Mouse (Mus musculus): ENCODE measurements around the gene Gpatch2l. TPM values are rescaled to one million over a fixed set of nuclear protein-coding genes. Genes with fewer than 3 reads are reported as not detected.

Gpatch2l gene
- total RNA-seq, 1 experiment = 13.4 TPM

DNA sequence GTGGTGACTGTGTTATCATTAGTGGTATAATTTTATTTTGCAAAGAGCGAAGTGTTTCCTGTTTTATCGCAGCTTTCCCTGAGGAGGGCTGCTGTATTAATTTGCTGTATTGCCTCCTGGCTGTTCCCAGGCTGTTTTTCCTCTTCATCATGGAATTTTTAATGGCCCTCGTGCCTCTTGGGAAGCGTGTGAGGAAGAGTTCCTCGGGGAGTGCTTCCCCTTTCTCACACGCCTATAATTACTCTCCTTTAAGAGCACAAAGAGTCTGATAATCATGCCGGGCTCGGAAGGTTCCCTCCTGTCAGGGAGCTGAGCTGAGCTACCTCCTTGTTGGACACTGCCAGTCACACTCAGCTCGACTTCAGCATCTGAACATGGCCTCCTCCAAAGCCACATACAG is 30.0 kb downstream of the Gpatch2l start:
- no peaks in the 10 kb centered on the region for H3K4me1 ChIP-seq (ENCODE audit: control insufficient read depth in 2 of 2, insufficient read depth in 2 of 2, low read length in 2 of 2, poor library complexity in 1 of 2)
- H3K36me3 ChIP-seq (ENCODE audit: control insufficient read depth, insufficient read depth, low read length, poor library complexity, severe bottlenecking) = peaks cover 4% of the 10 kb centered on the region; the same call in 1 of the 2 replicates
- DNase-seq (ENCODE audit: low read depth, low spot score) = no peak
- H3K9ac ChIP-seq (ENCODE audit: insufficient read depth, low read depth, low read length, poor library complexity, severe bottlenecking) = no peak overlapping the region
- no peak overlapping the region for H3K27ac ChIP-seq (ENCODE audit: insufficient read depth, low read depth, low read length, poor library complexity, severe bottlenecking)
- TF ChIP-seq HCFC1 (IDR thresholded peaks at IDR 0.05; ENCODE audit: borderline replicate concordance, insufficient read depth, low read length) (no peak), ZC3H11A (IDR thresholded peaks at IDR 0.05; ENCODE audit: borderline replicate concordance, low read depth, low read length) (no peak), MAFK (IDR thresholded peaks at IDR 0.05; ENCODE audit: insufficient read depth, low read depth, low read length) (no peak)
- no peak overlapping the region for H3K4me3 ChIP-seq (ENCODE audit: insufficient read depth in 1 of 2, low read depth in 1 of 2, low read length in 2 of 2, poor library complexity in 1 of 2, severe bottlenecking in 1 of 2)
- in situ Hi-C loops (cut with MboI; ENCODE audit: low sequenced_read_pairs in 2 of 2, unreplicated experiment in 2 of 2) = no loop called here
- no peaks in the 10 kb centered on the region for H3K9me3 ChIP-seq (ENCODE audit: control insufficient read depth, insufficient read depth, low read depth, low read length)

DNA sequence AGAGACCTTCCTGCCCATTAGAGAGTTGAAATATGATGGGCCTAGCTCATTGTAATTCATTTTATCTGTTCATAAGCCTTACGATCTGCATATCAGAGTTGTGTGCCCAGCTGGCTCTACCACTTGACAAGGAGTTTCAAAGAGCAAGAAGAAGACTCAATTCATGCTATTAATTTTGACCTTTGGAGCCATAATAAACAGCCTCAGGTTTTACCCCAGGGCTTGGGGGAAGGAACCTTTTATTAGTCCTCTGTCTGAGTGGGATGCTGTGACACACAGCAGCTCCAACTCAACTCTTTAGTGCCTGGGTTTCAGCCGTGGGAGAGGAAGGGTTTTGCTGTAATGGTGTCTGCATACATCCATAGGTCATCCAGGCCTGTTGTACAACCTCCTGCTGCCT is 32.6 kb downstream of the Gpatch2l start:
- no peak for TF ChIP-seq HCFC1 (IDR thresholded peaks at IDR 0.05; ENCODE audit: borderline replicate concordance, insufficient read depth, low read length)
- no peak overlapping the region for H3K9ac ChIP-seq (ENCODE audit: insufficient read depth, low read depth, low read length, poor library complexity, severe bottlenecking)
- H3K4me3 ChIP-seq (ENCODE audit: insufficient read depth in 1 of 2, low read depth in 1 of 2, low read length in 2 of 2, poor library complexity in 1 of 2, severe bottlenecking in 1 of 2) = no peak overlapping the region
- H3K27ac ChIP-seq (ENCODE audit: insufficient read depth, low read depth, low read length, poor library complexity, severe bottlenecking) = no peak overlapping the region
- H3K36me3 ChIP-seq (ENCODE audit: control insufficient read depth, insufficient read depth, low read length, poor library complexity, severe bottlenecking) = peaks cover 2% of the 10 kb centered on the region; the same call in 1 of the 2 replicates
- DNase-seq (ENCODE audit: low read depth, low spot score) = no peak
- H3K9me3 ChIP-seq (ENCODE audit: control insufficient read depth, insufficient read depth, low read depth, low read length) = no peaks in the 10 kb centered on the region
- no peaks in the 10 kb centered on the region for H3K4me1 ChIP-seq (ENCODE audit: control insufficient read depth in 2 of 2, insufficient read depth in 2 of 2, low read length in 2 of 2, poor library complexity in 1 of 2)
- in situ Hi-C loops (cut with MboI; ENCODE audit: low sequenced_read_pairs in 2 of 2, unreplicated experiment in 2 of 2) = no loop called here

DNA sequence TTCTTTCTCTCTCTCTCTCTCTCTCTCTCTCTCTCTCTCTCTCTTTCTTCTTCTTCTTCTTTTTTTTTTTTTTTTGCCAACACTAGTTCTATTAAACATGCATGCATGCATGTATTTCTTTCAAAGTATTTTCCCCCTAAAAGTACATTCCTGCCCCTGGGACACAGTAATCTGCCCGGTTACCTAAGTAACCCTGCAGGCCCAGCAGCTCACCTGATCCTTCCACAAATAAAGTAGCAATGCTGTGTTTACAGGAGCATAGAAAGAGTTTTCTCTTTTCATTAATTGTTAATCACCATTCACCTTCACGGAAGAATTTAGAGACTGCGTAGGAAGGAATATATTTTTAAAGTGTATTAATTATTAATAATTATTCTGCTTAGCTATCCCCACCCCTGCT is 34.1 kb downstream of the Gpatch2l start:
- Histone ChIP-seq H3K9me3 (ENCODE audit: control insufficient read depth, insufficient read depth, low read depth, low read length) (no peaks in the 10 kb centered on the region), H3K27ac (ENCODE audit: insufficient read depth, low read depth, low read length, poor library complexity, severe bottlenecking) (no peak overlapping the region), H3K4me1 (ENCODE audit: control insufficient read depth in 2 of 2, insufficient read depth in 2 of 2, low read length in 2 of 2, poor library complexity in 1 of 2) (no peaks in the 10 kb centered on the region), H3K36me3 (ENCODE audit: control insufficient read depth, insufficient read depth, low read length, poor library complexity, severe bottlenecking) (no peaks in the 10 kb centered on the region), H3K9ac (ENCODE audit: insufficient read depth, low read depth, low read length, poor library complexity, severe bottlenecking) (no peak overlapping the region), H3K4me3 (ENCODE audit: insufficient read depth in 1 of 2, low read depth in 1 of 2, low read length in 2 of 2, poor library complexity in 1 of 2, severe bottlenecking in 1 of 2) (no peak overlapping the region)
- no peak for DNase-seq (ENCODE audit: low read depth, low spot score)
- TF ChIP-seq CHD2 (IDR thresholded peaks at IDR 0.05; ENCODE audit: low read depth, low read length) (no peak), MAFK (IDR thresholded peaks at IDR 0.05; ENCODE audit: insufficient read depth, low read depth, low read length) (no peak), ZC3H11A (IDR thresholded peaks at IDR 0.05; ENCODE audit: borderline replicate concordance, low read depth, low read length) (no peak), HCFC1 (IDR thresholded peaks at IDR 0.05; ENCODE audit: borderline replicate concordance, insufficient read depth, low read length) (no peak), ZNF384 (IDR thresholded peaks at IDR 0.05; ENCODE audit: low read depth, low read length) (no peak)
- in situ Hi-C loops (cut with MboI; ENCODE audit: low sequenced_read_pairs in 2 of 2, unreplicated experiment in 2 of 2) = no loop called here

DNA sequence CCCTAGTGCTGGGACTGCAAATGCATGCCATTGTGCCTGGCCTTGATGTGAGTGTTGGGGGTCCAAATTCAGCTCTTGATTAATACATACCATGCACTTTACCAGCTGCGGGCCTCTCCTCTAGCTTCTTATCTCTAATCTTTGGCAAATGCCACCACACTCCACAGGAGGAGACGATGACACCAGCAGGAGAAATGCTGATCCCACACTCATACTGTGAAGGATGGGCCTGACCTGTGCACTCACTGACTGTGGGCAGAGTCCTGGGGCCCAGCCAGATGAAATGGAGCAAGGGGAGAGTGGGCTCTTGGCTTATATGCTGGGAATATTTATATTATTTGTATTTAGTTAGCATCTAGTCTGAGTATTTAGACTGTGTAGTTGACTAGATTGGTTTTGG is 34.8 kb downstream of the Gpatch2l start:
- Histone ChIP-seq H3K36me3 (ENCODE audit: control insufficient read depth, insufficient read depth, low read length, poor library complexity, severe bottlenecking) (no peaks in the 10 kb centered on the region), H3K27ac (ENCODE audit: insufficient read depth, low read depth, low read length, poor library complexity, severe bottlenecking) (no peak overlapping the region), H3K9ac (ENCODE audit: insufficient read depth, low read depth, low read length, poor library complexity, severe bottlenecking) (no peak overlapping the region), H3K9me3 (ENCODE audit: control insufficient read depth, insufficient read depth, low read depth, low read length) (no peaks in the 10 kb centered on the region), H3K4me3 (ENCODE audit: insufficient read depth in 1 of 2, low read depth in 1 of 2, low read length in 2 of 2, poor library complexity in 1 of 2, severe bottlenecking in 1 of 2) (no peak overlapping the region), H3K4me1 (ENCODE audit: control insufficient read depth in 2 of 2, insufficient read depth in 2 of 2, low read length in 2 of 2, poor library complexity in 1 of 2) (no peaks in the 10 kb centered on the region)
- TF ChIP-seq HCFC1 (IDR thresholded peaks at IDR 0.05; ENCODE audit: borderline replicate concordance, insufficient read depth, low read length) (no peak), CHD2 (IDR thresholded peaks at IDR 0.05; ENCODE audit: low read depth, low read length) (no peak), MAFK (IDR thresholded peaks at IDR 0.05; ENCODE audit: insufficient read depth, low read depth, low read length) (no peak)
- no peak for DNase-seq (ENCODE audit: low read depth, low spot score)
- in situ Hi-C loops (cut with MboI; ENCODE audit: low sequenced_read_pairs in 2 of 2, unreplicated experiment in 2 of 2) = no loop called here

GRCm38 (mm10) chr12:86276895-86277294 is 35.2 kb downstream of the Gpatch2l start:
- no peak for DNase-seq (ENCODE audit: low read depth, low spot score)
- H3K9me3 ChIP-seq (ENCODE audit: control insufficient read depth, insufficient read depth, low read depth, low read length) = no peaks in the 10 kb centered on the region
- in situ Hi-C loops (cut with MboI; ENCODE audit: low sequenced_read_pairs in 2 of 2, unreplicated experiment in 2 of 2) = no loop called here
- H3K36me3 ChIP-seq (ENCODE audit: control insufficient read depth, insufficient read depth, low read length, poor library complexity, severe bottlenecking) = no peaks in the 10 kb centered on the region
- no peaks in the 10 kb centered on the region for H3K4me1 ChIP-seq (ENCODE audit: control insufficient read depth in 2 of 2, insufficient read depth in 2 of 2, low read length in 2 of 2, poor library complexity in 1 of 2)
- no peak overlapping the region for H3K4me3 ChIP-seq (ENCODE audit: insufficient read depth in 1 of 2, low read depth in 1 of 2, low read length in 2 of 2, poor library complexity in 1 of 2, severe bottlenecking in 1 of 2)
- no peak overlapping the region for H3K9ac ChIP-seq (ENCODE audit: insufficient read depth, low read depth, low read length, poor library complexity, severe bottlenecking)
- H3K27ac ChIP-seq (ENCODE audit: insufficient read depth, low read depth, low read length, poor library complexity, severe bottlenecking) = no peak overlapping the region
- TF ChIP-seq ZC3H11A (IDR thresholded peaks at IDR 0.05; ENCODE audit: borderline replicate concordance, low read depth, low read length) = no peak

Measured in ES-E14 (cell line).